Mouse (Mus musculus) myocyte (in vitro differentiated cells): ENCODE results near the gene Plaur.

Experiments
- MYOD1 ChIP-seq, 3 experiments: IDR thresholded peaks; one replicate each; pipeline ENCODE4 v1.6.1; 2011; ENCODE audit warnings: control low read depth in 2 of 3, low read depth in 2 of 3, mild to moderate bottlenecking in 2 of 3, moderate library complexity in 1 of 3; ENCODE audit not compliant: insufficient read length in 2 of 3, control insufficient read depth in 1 of 3
- REST ChIP-seq: IDR thresholded peaks from one replicate; pipeline ENCODE4 v1.6.1; 2011; ENCODE audit warnings: mild to moderate bottlenecking, control low read depth, moderate library complexity; ENCODE audit not compliant: insufficient read depth, insufficient read length
- SRF ChIP-seq: IDR thresholded peaks from one replicate; pipeline ENCODE4 v1.6.1; 2011; ENCODE audit warnings: low read depth; ENCODE audit not compliant: control insufficient read depth, insufficient read length

- TF ChIP-seq MYOD1 (IDR thresholded peaks at IDR 0.05; ENCODE audit: control insufficient read depth in 1 of 3, insufficient read length in 2 of 3, low read depth in 2 of 3), result no peak
- no peak for TF ChIP-seq REST
- no peak for TF ChIP-seq SRF
Observed at GRCm38 (mm10) chr7:24439191-24439590, 23.1 kb upstream of the Plaur start.
